Comparison of ENCODE assay signal across 14 mouse cellular contexts in the genomic region with DNA sequence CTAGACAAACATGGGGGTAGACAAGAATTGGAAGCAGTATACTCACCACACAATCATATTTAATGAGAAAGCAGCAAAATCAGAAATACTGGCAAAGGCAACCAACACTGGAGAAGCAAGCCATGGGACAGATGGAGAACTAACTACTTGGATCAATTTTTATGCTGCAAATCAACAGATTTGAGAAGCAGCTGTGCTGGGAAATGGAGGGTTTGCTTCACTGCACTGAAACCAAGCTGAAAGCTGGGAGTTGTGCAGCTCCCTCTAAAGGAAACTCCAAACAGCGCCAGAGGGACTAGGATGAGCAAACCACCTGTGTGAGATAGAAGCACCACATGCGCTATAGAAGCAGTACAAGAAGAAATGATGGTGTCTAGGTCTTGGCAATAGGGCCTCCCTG.
DNase-seq lines count a peak whose midpoint lies in the region; TF ChIP-seq lines count a peak whose summit lies in the region.
"Had no signal": no experiment of that assay in that cellular context is flagged by ENCODE, and none has a peak within 500 bp of the region (broad histone marks: within the 10 kb centered on the region; RNA-seq: fewer than 3 reads in every experiment).

No protein-coding gene starts in this region.

- no peak; the same call in 1 of the 2 replicates for TF ChIP-seq CTCF in left cerebral cortex, adult 2 months (IDR thresholded peaks at IDR 0.05)
- TF ChIP-seq CTCF in brain, embryonic 14.5 days (IDR thresholded peaks at IDR 0.05; ENCODE audit: borderline replicate concordance, extremely low read depth, insufficient read depth, insufficient read length), result no peak

- TF ChIP-seq POLR2A in brain, embryonic 14.5 days (IDR thresholded peaks at IDR 0.05; ENCODE audit: borderline replicate concordance, extremely low read depth, insufficient read depth, insufficient read length, poor library complexity, severe bottlenecking), result no peak

- H3K27ac ChIP-seq in left cerebral cortex, adult 2 months, result no peak overlapping the region
- H3K27ac ChIP-seq: heart, embryonic 13.5 days; hindbrain, embryonic 10.5 days; liver, embryonic 15.5 days had no signal

- intact Hi-C loops in left cerebral cortex, postnatal 25 days (cut with DNase I), result no loop called here
- intact Hi-C loops in left cerebral cortex, adult 2 months (cut with DNase I), result no loop called here

- DNase-seq in left cerebral cortex, postnatal 25 days (ENCODE audit: low spot score in 2 of 2), result peak; percentile 1 to 17
- DNase-seq in left cerebral cortex, adult 2 months (ENCODE audit: extremely low spot score in 1 of 2, low spot score in 2 of 2), result no peak
- DNase-seq in brain, embryonic 14.5 days (ENCODE audit: low read depth), result peak; percentile 83
- peak; percentile 62 for DNase-seq in layer of hippocampus, adult 11-12 months (ENCODE audit: low spot score)
- DNase-seq in right cerebral cortex, postnatal 14 days, result peak; percentile 3
- no peak for DNase-seq in gastrocnemius, postnatal 4 days (ENCODE audit: low spot score in 2 of 2)
- no peak for DNase-seq in gastrocnemius, postnatal 25 days
- DNase-seq: cerebellum, adult 9-10 months; kidney, postnatal 10 days; lung, postnatal 36 days; midbrain, embryonic 14.5 days had no signal

- no peak overlapping the region for H3K4me3 ChIP-seq in left cerebral cortex, adult 2 months
- H3K4me3 ChIP-seq: heart, embryonic 13.5 days; hindbrain, embryonic 10.5 days; liver, embryonic 15.5 days had no signal

Comparison
In these comparisons a context has a peak if more than half of its experiments do, and no peak if none do; other contexts are left out.
1. DNase-seq: peak in left cerebral cortex, postnatal 25 days (2 of 2), brain, embryonic 14.5 days (single experiment), layer of hippocampus, adult 11-12 months (single experiment) and right cerebral cortex, postnatal 14 days (single experiment); none in left cerebral cortex, adult 2 months (0 of 2), gastrocnemius, postnatal 4 days (0 of 2) and gastrocnemius, postnatal 25 days (single experiment).